Mouse (Mus musculus) ES-E14 (cell line): ENCODE results near the gene Tatdn2.

Source experiments
- CHD2 ChIP-seq: IDR thresholded peaks from 2 replicates; pipeline ENCODE4 v1.6.1; 2014; ENCODE audit warnings: mild to moderate bottlenecking, low read depth, low read length, inconsistent platforms
- HCFC1 ChIP-seq: IDR thresholded peaks from 2 replicates; pipeline ENCODE4 v1.6.1; 2012; ENCODE audit warnings: low read length, inconsistent platforms, borderline replicate concordance; ENCODE audit not compliant: insufficient read depth
- MAFK ChIP-seq: IDR thresholded peaks from 2 replicates; pipeline ENCODE4 v1.6.1; 2014; ENCODE audit warnings: mild to moderate bottlenecking, low read depth, low read length, inconsistent platforms; ENCODE audit not compliant: insufficient read depth
- ZC3H11A ChIP-seq: IDR thresholded peaks from 2 replicates; pipeline ENCODE4 v1.6.1; 2012; ENCODE audit warnings: low read depth, mild to moderate bottlenecking, inconsistent platforms, low read length, borderline replicate concordance
- ZNF384 ChIP-seq: IDR thresholded peaks from 2 replicates; pipeline ENCODE4 v1.6.1; 2012; ENCODE audit warnings: low read depth, low read length, inconsistent platforms

GRCm38 (mm10) chr6:113728181-113728580, 31.3 kb downstream of the Tatdn2 start:
- TF ChIP-seq ZNF384, result no peak
- no peak for TF ChIP-seq ZC3H11A
- no peak for TF ChIP-seq HCFC1
- TF ChIP-seq MAFK, result no peak
- no peak for TF ChIP-seq CHD2
